Mouse (Mus musculus) heart, postnatal 4 days (tissue): ENCODE measurements around the gene Htr1f. TPM values are rescaled to one million over a fixed set of nuclear protein-coding genes. Genes with fewer than 3 reads are reported as not detected.
"Not testable (repeated sequence)": the region's sequence is repeated elsewhere in the genome, so short reads cannot be mapped to it uniquely, and the experiment has no call there.

ENCODE experiments used
- DNase-seq: peaks from one replicate; pipeline ENCODE4 v3.0.0; 2021
- total RNA-seq, 2 experiments: library from RNA; stranded (reverse); gene quantifications; 2 replicates each; pipeline ENCODE4 v1.2.3; 2021

Gene Htr1f
- total RNA-seq = not detected

- peak; percentile 7 for DNase-seq
Measured at GRCm38 (mm10) chr16:65105184-65105931, at the start of gene Htr1f. Gene Htr1f, minus strand, starts transcription at chr16:65105854.

DNA sequence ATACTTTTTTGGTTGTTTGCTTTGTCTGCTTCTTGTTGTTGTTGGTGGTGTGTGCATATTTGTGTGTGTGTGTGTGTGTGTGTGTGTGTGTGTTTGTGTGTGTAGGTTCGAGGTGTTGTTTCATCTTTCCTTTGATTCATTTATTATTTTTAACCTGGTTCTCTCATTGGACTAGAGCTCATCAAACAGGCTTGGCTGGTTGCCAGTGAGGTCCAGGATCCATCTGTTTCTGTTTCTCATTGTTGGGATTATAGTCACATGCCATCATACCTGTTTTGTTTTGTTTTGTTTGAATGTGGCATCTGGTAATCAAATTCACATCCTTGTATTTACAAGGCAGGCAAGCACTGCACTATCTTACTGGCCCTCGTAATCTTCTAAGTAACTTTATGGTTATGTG lies 34.1 kb upstream of the Htr1f start:
- DNase-seq = no peak

DNA sequence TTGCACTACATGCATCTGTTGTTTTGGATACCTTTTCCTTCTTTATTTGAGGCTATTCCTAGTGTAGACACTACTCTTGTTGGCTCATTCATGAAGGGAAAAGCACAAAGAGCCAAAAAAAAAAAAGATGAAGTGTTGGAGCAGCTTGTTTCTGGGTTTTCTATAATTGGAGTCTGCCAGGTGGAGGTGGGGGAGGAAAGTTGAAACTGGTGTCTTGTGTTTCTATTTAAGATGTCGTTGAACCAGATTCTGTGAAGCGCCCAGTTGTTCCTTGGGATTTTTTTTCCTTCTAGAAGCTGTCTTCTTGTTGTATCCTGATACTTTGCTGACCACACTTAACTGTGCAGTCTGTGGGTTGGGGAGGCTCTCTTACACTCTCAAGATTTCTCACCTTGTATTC lies 23.7 kb upstream of the Htr1f start:
- DNase-seq = no peak

- DNase-seq = no peak
Measured at GRCm38 (mm10) chr16:65127846-65128245, 22.2 kb upstream of the Htr1f start.

- no peak for DNase-seq
Measured at GRCm38 (mm10) chr16:65112221-65112620, 6.6 kb upstream of the Htr1f start.

DNA sequence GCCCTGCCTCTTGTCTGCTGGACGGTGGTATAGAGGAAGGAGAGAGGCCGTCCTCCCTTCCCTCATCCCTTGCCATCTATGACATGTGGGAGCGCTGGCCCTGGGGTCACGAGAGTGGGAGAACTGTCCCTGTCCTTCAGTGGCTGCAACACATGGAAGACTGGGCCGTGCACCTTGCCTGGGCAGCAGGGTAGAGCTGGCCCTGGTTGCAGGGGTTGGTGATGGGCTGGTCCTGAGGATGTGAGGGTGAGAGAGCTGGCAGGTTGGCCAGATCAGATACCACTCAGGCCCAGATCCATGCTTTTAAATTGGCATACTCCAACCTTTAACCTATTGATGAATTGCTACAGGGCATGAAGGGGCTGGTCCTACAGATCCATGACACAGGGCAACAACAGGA lies 12.1 kb downstream of the Htr1f start:
- no peak for DNase-seq

- no peak for DNase-seq
Measured at GRCm38 (mm10) chr16:65083475-65083874, 22.2 kb downstream of the Htr1f start.

DNA sequence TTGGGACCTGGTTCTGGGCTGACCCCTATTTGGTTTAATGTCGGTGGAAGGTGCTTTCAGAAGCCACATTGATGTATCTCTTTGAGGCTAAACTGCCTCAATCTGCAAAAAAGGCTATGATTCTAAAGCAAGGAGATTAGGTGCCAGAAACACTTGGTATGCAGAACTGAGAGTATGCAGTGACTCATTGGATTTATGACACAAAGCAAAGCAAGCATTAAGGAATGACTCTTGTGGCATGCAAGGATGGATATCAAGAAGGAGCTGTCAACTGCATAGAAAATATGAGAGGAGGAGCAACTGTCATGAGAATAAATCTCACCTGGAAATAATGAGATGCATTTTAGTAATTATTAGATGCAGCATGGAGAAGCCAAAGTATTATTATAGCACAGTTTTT lies 35.8 kb downstream of the Htr1f start:
- no peak for DNase-seq

GRCm38 (mm10) chr16:65066264-65066663 lies 39.4 kb downstream of the Htr1f start:
- DNase-seq = no peak

DNA sequence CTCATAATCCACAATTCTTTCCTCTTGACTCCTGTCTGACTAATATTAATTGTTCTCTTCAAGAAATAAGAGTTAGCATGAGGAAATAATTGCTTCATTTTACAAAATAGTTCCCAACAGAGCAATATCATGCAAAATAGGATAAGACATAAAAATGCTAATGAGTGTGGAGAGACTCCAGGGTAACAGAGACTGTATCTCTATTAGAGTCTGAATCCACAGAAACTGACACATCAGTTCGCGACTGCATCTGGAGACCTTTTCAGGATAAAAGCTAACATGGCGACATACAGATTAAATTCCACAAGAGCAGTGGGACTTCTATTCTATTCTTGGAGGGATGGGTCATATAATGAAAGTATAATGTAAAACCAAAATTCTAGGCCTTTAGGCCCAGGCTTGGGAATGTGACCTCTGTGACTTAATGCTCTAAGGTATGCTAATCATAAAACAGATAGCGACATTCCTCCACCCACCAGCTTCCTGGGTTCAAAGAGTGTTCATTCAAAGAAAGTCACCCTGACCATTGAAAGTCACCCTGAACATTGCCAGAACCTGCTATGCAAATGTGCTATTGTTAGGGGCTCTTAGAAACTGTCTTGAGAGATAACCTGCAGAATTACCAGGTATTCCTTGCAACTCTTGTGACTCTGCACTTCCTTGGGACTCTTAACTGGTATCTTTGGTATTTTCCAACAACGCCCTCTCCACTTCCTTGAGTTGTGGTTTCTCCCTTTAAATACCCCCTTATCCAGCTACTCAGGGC lies 67.8 kb downstream of the Htr1f start:
- DNase-seq = not testable (repeated sequence)

DNA sequence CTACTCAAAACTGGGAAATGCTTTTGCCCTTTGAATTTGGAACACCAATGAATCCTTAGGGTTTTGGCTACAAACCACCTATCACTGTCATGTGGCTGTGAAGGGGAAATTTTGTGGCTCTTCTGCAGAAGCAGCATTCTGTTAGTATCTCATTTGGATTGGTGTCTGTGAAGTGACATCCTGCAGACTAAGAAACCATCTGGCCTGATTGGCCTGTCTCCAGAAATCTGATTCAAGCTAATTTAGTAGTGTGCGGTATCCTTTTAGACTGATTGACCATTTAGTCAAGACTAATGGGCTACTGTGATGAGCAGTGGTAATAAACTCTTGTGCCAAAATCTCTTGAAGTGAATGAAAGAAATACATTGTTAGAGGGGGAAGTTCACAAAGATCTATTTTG lies 76.0 kb downstream of the Htr1f start:
- DNase-seq = no peak

DNA sequence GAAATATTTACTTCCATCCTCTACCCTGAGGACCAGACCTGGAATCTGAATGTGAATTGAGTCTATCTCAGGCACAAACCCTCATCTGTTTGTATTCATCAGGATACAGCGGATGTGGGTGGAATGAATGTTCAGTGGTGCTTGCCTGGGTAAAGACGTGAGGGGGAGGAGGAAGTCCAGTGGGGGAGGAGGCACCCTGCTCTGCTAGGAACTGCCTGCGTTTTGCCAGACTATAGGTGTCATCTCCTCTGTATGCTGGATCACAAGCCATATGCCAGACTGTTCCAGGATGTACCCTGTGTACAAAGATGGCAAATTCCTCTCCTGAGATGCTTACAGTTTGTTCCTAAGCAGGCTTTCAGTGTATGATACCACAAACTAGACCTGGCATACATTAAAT lies 83.3 kb downstream of the Htr1f start:
- DNase-seq = no peak

DNA sequence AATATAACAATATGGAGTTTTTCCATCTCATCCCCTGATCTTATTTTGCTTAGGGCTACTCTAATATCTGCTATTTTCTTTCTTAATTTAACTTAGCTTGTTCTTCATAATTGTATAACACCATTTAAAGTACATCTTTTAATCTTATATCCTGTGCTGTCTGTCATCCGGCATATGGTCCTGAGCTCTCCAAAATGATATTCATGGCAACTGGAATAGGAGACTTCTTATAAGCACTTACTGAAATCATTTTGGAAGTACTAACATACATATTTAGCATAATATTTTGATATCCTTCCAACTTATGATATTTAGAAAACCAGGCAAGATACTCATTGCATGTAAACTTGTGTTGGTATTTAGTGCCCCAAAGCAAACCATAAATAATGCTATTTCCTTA lies 86.9 kb downstream of the Htr1f start:
- no peak for DNase-seq

DNA sequence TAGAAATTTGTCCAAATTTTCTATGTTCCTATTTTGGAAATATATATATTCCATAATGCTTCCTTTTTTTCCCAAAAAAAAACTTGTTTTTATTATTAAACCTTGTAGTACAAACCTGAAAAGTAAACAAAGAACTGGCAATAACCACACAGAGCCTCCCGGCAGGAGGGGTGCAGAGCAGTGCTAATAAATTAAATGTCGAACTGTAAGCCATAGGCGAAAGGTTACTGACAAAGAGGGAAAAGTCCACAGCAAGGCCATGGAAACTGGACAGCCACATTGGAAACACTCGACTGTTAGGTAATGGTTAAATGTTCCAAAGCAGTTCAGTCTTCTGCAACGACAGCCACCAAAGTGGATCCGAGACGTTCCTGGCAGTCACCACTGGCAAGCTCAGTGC lies 87.5 kb downstream of the Htr1f start:
- DNase-seq = no peak

- DNase-seq = no peak
Measured at GRCm38 (mm10) chr16:65017566-65017965, 88.1 kb downstream of the Htr1f start.

GRCm38 (mm10) chr16:65015241-65015640 lies 90.4 kb downstream of the Htr1f start:
- DNase-seq = no peak

DNA sequence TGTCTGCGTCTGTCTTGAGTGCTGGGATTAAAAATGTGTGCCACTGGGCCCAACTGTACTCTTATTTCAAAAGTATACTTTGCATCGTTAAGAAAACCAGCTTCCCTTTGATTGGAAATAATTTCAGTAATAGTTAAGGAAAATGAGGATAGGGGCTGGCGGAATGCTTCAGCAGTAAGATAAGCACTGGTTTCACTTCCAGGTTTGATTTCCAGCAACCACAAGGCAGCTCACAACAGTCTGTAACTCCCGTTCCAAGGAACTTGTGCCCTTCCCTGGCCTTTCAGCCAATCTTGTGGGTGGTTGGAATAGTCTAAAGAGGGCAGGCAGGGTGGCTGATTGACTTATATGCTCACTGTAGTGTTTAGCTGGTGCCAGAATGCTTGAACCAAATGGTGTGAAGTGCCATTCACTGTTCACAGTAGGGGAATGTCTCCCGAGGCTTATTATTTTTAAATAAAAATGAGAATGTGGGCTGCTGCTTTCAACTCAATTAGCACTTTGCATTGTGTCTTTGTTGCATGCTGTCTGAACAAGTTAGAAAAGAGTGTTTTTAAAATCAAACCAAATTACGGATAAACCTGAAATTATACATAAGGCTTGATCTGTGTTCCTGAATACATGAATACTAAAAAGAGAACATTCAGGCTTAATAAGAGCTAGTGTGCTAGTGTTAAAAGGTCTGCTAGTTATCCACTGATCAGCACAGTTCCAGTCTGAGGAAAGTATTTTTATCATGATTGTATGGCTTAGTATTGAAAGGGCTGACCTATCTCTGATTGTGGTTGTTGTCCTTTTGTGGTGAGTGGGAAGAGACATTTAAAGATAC lies 103.4 kb downstream of the Htr1f start:
- DNase-seq = no peak

DNA sequence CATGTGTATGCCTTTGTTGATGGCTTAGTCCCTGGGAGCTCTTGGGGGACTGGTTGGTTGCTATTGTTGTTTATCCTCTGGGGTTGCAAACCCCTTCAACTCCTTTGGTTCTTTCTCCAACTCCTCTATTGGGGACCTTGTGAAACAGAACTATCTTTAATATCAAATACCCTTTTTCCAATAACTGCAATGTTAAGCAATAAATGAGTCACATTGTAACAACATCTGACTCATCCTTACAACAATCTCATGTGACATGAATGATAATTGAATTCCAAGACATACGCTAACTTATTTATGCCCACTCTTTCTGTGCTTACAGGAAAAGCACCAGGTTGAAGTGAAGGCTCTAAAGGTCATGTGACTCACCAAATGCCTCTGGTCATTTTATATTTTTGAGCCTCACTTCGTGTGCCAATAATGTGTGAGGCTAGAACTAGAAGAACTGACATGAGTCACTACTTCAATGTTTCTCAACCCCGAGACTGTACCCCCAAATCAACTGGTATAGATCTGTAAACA lies 116.3 kb downstream of the Htr1f start:
- DNase-seq = no peak

- no peak for DNase-seq
Measured at GRCm38 (mm10) chr16:64987564-64987963, 118.1 kb downstream of the Htr1f start.

DNA sequence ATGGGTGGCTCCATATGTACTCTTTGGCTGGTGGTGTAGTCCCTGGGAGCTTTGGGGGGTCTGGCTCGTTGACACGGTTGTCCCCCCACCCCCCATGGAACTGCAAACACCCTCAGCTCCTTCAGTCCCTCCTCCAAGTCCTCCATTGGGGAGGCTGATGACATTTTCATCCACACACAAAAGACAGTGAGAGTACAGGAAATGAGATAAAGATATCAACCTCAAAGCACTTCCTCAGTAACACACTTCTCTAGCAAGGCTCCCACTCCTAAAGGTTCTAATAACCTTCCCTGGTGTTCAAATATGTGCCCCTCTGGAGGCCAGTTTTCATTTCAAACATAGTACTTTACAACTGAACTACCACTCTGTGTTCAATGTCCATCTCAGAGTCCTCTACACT lies 118.6 kb downstream of the Htr1f start:
- DNase-seq = no peak

DNA sequence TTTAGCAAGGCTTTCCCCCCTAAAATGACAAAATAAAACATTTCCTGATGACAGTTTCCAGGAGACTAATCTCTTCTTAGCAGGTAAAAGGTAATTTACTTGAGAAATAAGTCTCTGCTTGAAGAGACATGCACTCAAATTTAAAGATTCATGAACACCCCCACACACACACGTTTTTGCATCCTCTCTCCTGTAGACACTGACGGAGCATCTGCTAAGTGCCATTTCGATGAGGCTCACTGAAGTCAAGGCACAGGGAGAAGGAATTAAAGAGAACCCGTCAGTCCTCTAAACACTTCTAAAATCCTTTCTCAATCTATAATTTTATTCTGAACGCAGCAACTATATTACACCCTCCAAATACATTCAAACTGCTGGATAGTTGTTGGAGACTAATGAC lies 131.0 kb downstream of the Htr1f start:
- no peak for DNase-seq

GRCm38 (mm10) chr16:64973533-64974305 lies 131.9 kb downstream of the Htr1f start:
- no peak for DNase-seq
